Mouse (Mus musculus) heart, adult 2 months (tissue): ENCODE data around the gene Lcp2.

Experiments used
- CTCF ChIP-seq: fragments of 200-600 bp; IDR thresholded peaks from 2 replicates; pipeline ENCODE4 v1.8.1; 2022; ENCODE audit warnings: antibody characterized with exemption, mild to moderate bottlenecking, moderate library complexity
- EP300 ChIP-seq: fragments of 200-500 bp; IDR thresholded peaks from 2 replicates; pipeline ENCODE4 v1.6.1; 2011; ENCODE audit warnings: low read depth, low read length, control low read depth; ENCODE audit not compliant: insufficient read depth
- POLR2A ChIP-seq: fragments of 200-500 bp; IDR thresholded peaks from 2 replicates; pipeline ENCODE4 v1.6.1; 2011; ENCODE audit warnings: mild to moderate bottlenecking, low read depth, low read length, control low read depth; ENCODE audit not compliant: insufficient read depth

GRCm38 (mm10) chr11:34048375-34049124, 1.8 kb downstream of the Lcp2 start:
- TF ChIP-seq EP300 (no peak), CTCF (no peak), POLR2A (no peak)
